Mouse (Mus musculus): ENCODE data around the gene Ptger2. TPM values are rescaled to one million over a fixed set of nuclear protein-coding genes. Genes with fewer than 3 reads are reported as not detected.

Gene Ptger2
- polyA plus RNA-seq, 1 experiment from 2014 or later, result 0.11 TPM

GRCm38 (mm10) chr14:45034293-45034692, 46.3 kb downstream of the Ptger2 start:
- H3K4me3 ChIP-seq (ENCODE audit: low read depth, low read length), result no peak overlapping the region
- no peak for ATAC-seq (ENCODE audit: insufficient read depth, low FRiP score, low TSS enrichment)

GRCm38 (mm10) chr14:45036579-45036978, 48.6 kb downstream of the Ptger2 start:
- WGBS, result 93% methylated on average over 1 of the region's 1 CpGs
- Histone ChIP-seq H3K4me1 (ENCODE audit: control insufficient read depth, insufficient read depth, low read length) (no peaks in the 10 kb centered on the region), H3K27me3 (ENCODE audit: control insufficient read depth, insufficient read depth, low read length) (no peaks in the 10 kb centered on the region), H3K27ac (ENCODE audit: low read depth, low read length) (no peak overlapping the region), H3K36me3 (ENCODE audit: control insufficient read depth, insufficient read depth, low read length) (no peaks in the 10 kb centered on the region), H3K9ac (ENCODE audit: low read length) (no peak overlapping the region), H3K9me3 (ENCODE audit: control insufficient read depth, low read length) (no peaks in the 10 kb centered on the region), H3K4me2 (ENCODE audit: low read depth) (no peak overlapping the region), H3K4me3 (ENCODE audit: low read depth, low read length) (no peak overlapping the region)
- ATAC-seq (ENCODE audit: insufficient read depth, low FRiP score, low TSS enrichment) (no peak), DNase-seq (ENCODE audit: low spot score) (no peak)

More at GRCm38 (mm10) chr14:45034293-45034692, 46.3 kb downstream of the Ptger2 start:
- 91% methylated on average over 3 of the region's 3 CpGs for WGBS
- no peak overlapping the region for H3K27ac ChIP-seq (ENCODE audit: low read depth, low read length)
- no peaks in the 10 kb centered on the region for H3K27me3 ChIP-seq (ENCODE audit: control insufficient read depth, insufficient read depth, low read length)
- H3K36me3 ChIP-seq (ENCODE audit: control insufficient read depth, insufficient read depth, low read length), result no peaks in the 10 kb centered on the region
- no peaks in the 10 kb centered on the region for H3K9me3 ChIP-seq (ENCODE audit: control insufficient read depth, low read length)
- DNase-seq (ENCODE audit: low spot score), result no peak
- no peak overlapping the region for H3K4me2 ChIP-seq (ENCODE audit: low read depth)
- no peaks in the 10 kb centered on the region for H3K4me1 ChIP-seq (ENCODE audit: control insufficient read depth, insufficient read depth, low read length)
- H3K9ac ChIP-seq (ENCODE audit: low read length), result no peak overlapping the region

- 89% methylated on average over 7 of the region's 7 CpGs for WGBS
These were observed 50.1 kb downstream of the Ptger2 start for GRCm38 (mm10) chr14:45038052-45038451.

GRCm38 (mm10) chr14:45040851-45041475, 53.0 kb downstream of the Ptger2 start:
- DNase-seq (ENCODE audit: low spot score), result no peak
- whole genome bisulfite sequencing, result 86% methylated on average over 5 of the region's 5 CpGs
- Histone ChIP-seq H3K9ac (ENCODE audit: low read length) (no peak overlapping the region), H3K36me3 (ENCODE audit: control insufficient read depth, insufficient read depth, low read length) (no peaks in the 10 kb centered on the region), H3K4me3 (ENCODE audit: low read depth, low read length) (no peak overlapping the region), H3K27ac (ENCODE audit: low read depth, low read length) (no peak overlapping the region), H3K4me1 (ENCODE audit: control insufficient read depth, insufficient read depth, low read length) (no peaks in the 10 kb centered on the region), H3K9me3 (ENCODE audit: control insufficient read depth, low read length) (no peaks in the 10 kb centered on the region), H3K4me2 (ENCODE audit: low read depth) (no peak overlapping the region), H3K27me3 (ENCODE audit: control insufficient read depth, insufficient read depth, low read length) (no peaks in the 10 kb centered on the region)
- no peak for ATAC-seq (ENCODE audit: insufficient read depth, low FRiP score, low TSS enrichment)

More at GRCm38 (mm10) chr14:45038052-45038451, 50.1 kb downstream of the Ptger2 start:
- no peaks in the 10 kb centered on the region for H3K27me3 ChIP-seq (ENCODE audit: control insufficient read depth, insufficient read depth, low read length)
- no peaks in the 10 kb centered on the region for H3K36me3 ChIP-seq (ENCODE audit: control insufficient read depth, insufficient read depth, low read length)
- ATAC-seq (ENCODE audit: insufficient read depth, low FRiP score, low TSS enrichment) (no peak), DNase-seq (ENCODE audit: low spot score) (no peak)
- H3K4me3 ChIP-seq (ENCODE audit: low read depth, low read length), result no peak overlapping the region
- H3K4me1 ChIP-seq (ENCODE audit: control insufficient read depth, insufficient read depth, low read length), result no peaks in the 10 kb centered on the region
- no peak overlapping the region for H3K9ac ChIP-seq (ENCODE audit: low read length)
- H3K27ac ChIP-seq (ENCODE audit: low read depth, low read length), result no peak overlapping the region
- no peak overlapping the region for H3K4me2 ChIP-seq (ENCODE audit: low read depth)
- H3K9me3 ChIP-seq (ENCODE audit: control insufficient read depth, low read length), result no peaks in the 10 kb centered on the region

- ATAC-seq (ENCODE audit: insufficient read depth, low FRiP score, low TSS enrichment), result no peak
These were observed 60.1 kb downstream of the Ptger2 start for GRCm38 (mm10) chr14:45048128-45048527.

GRCm38 (mm10) chr14:45049689-45050418, 61.9 kb downstream of the Ptger2 start:
- H3K4me3 ChIP-seq (ENCODE audit: low read depth, low read length), result no peak overlapping the region
- H3K27me3 ChIP-seq (ENCODE audit: control insufficient read depth, insufficient read depth, low read length), result no peaks in the 10 kb centered on the region
- no peaks in the 10 kb centered on the region for H3K36me3 ChIP-seq (ENCODE audit: control insufficient read depth, insufficient read depth, low read length)
- WGBS, result 76% methylated on average over 7 of the region's 7 CpGs
- no peaks in the 10 kb centered on the region for H3K4me1 ChIP-seq (ENCODE audit: control insufficient read depth, insufficient read depth, low read length)
- H3K4me2 ChIP-seq (ENCODE audit: low read depth), result no peak overlapping the region
- no peak for ATAC-seq (ENCODE audit: insufficient read depth, low FRiP score, low TSS enrichment)
- no peaks in the 10 kb centered on the region for H3K9me3 ChIP-seq (ENCODE audit: control insufficient read depth, low read length)
- no peak overlapping the region for H3K9ac ChIP-seq (ENCODE audit: low read length)
- H3K27ac ChIP-seq (ENCODE audit: low read depth, low read length), result no peak overlapping the region
- DNase-seq (ENCODE audit: low spot score), result no peak

More at GRCm38 (mm10) chr14:45048128-45048527, 60.1 kb downstream of the Ptger2 start:
- H3K27me3 ChIP-seq (ENCODE audit: control insufficient read depth, insufficient read depth, low read length), result no peaks in the 10 kb centered on the region
- H3K27ac ChIP-seq (ENCODE audit: low read depth, low read length), result no peak overlapping the region
- no peak overlapping the region for H3K4me2 ChIP-seq (ENCODE audit: low read depth)
- no peak overlapping the region for H3K9ac ChIP-seq (ENCODE audit: low read length)
- no peaks in the 10 kb centered on the region for H3K9me3 ChIP-seq (ENCODE audit: control insufficient read depth, low read length)
- H3K36me3 ChIP-seq (ENCODE audit: control insufficient read depth, insufficient read depth, low read length), result no peaks in the 10 kb centered on the region
- no peak for DNase-seq (ENCODE audit: low spot score)
- no peaks in the 10 kb centered on the region for H3K4me1 ChIP-seq (ENCODE audit: control insufficient read depth, insufficient read depth, low read length)
- 90% methylated on average over 2 of the region's 2 CpGs for WGBS
- H3K4me3 ChIP-seq (ENCODE audit: low read depth, low read length), result no peak overlapping the region

GRCm38 (mm10) chr14:45050419-45050776, 62.4 kb downstream of the Ptger2 start:
- no peak overlapping the region for H3K4me2 ChIP-seq (ENCODE audit: low read depth)
- no peak overlapping the region for H3K4me3 ChIP-seq (ENCODE audit: low read depth, low read length)
- DNase-seq (ENCODE audit: low spot score), result no peak
- H3K9ac ChIP-seq (ENCODE audit: low read length), result no peak overlapping the region
- no peak for ATAC-seq (ENCODE audit: insufficient read depth, low FRiP score, low TSS enrichment)
- no peaks in the 10 kb centered on the region for H3K9me3 ChIP-seq (ENCODE audit: control insufficient read depth, low read length)
- H3K36me3 ChIP-seq (ENCODE audit: control insufficient read depth, insufficient read depth, low read length), result no peaks in the 10 kb centered on the region
- H3K27ac ChIP-seq (ENCODE audit: low read depth, low read length), result no peak overlapping the region
- 85% methylated on average over 1 of the region's 1 CpGs for WGBS
- H3K4me1 ChIP-seq (ENCODE audit: control insufficient read depth, insufficient read depth, low read length), result no peaks in the 10 kb centered on the region
- H3K27me3 ChIP-seq (ENCODE audit: control insufficient read depth, insufficient read depth, low read length), result no peaks in the 10 kb centered on the region

GRCm38 (mm10) chr14:45051116-45051515, 63.1 kb downstream of the Ptger2 start:
- H3K9ac ChIP-seq (ENCODE audit: low read length), result no peak overlapping the region
- no peak overlapping the region for H3K27ac ChIP-seq (ENCODE audit: low read depth, low read length)
- no peaks in the 10 kb centered on the region for H3K27me3 ChIP-seq (ENCODE audit: control insufficient read depth, insufficient read depth, low read length)
- no peaks in the 10 kb centered on the region for H3K4me1 ChIP-seq (ENCODE audit: control insufficient read depth, insufficient read depth, low read length)
- H3K36me3 ChIP-seq (ENCODE audit: control insufficient read depth, insufficient read depth, low read length), result no peaks in the 10 kb centered on the region
- no peak for DNase-seq (ENCODE audit: low spot score)
- 92% methylated on average over 7 of the region's 7 CpGs for WGBS
- H3K9me3 ChIP-seq (ENCODE audit: control insufficient read depth, low read length), result no peaks in the 10 kb centered on the region
- no peak for ATAC-seq (ENCODE audit: insufficient read depth, low FRiP score, low TSS enrichment)
- H3K4me3 ChIP-seq (ENCODE audit: low read depth, low read length), result no peak overlapping the region
- H3K4me2 ChIP-seq (ENCODE audit: low read depth), result no peak overlapping the region

Data from neural tube, embryonic 11.5 days (tissue).